Mouse (Mus musculus) frontal cortex, adult 2 months (tissue): ENCODE measurements around the gene Ankrd28. TPM values are rescaled to one million over a fixed set of nuclear protein-coding genes. Genes with fewer than 3 reads are reported as not detected.
"Not testable (repeated sequence)": the region's sequence is repeated elsewhere in the genome, so short reads cannot be mapped to it uniquely, and the experiment has no call there.

ENCODE experiments used
- DNase-seq, 2 experiments: peaks; one replicate each; pipeline ENCODE4 v3.0.0; 2022; ENCODE audit warnings: low spot score in 1 of 2; ENCODE audit errors: extremely low spot score in 1 of 2
- polyA plus RNA-seq: library from polyadenylated mRNA; depleted of rRNA; stranded (reverse); fragments of >200 nt; gene quantifications from 2 replicates; pipeline ENCODE4 v1.2.3, GENCODE M21; 2012; rRNA removed

Ankrd28 gene
- 25.5 and 28.9 TPM in 2 replicates for polyA plus RNA-seq

GRCm38 (mm10) chr14:31830571-31831369 lies at the start of gene Ankrd28:
Gene Ankrd28, minus strand, starts transcription at chr14:31830651.
- peak; percentile 82 to 92 for DNase-seq

- no peak for DNase-seq
Measured at GRCm38 (mm10) chr14:31879456-31879855, 49.0 kb upstream of the Ankrd28 start.

- DNase-seq = no peak
Measured at GRCm38 (mm10) chr14:31872130-31872529, 41.7 kb upstream of the Ankrd28 start.

- no peak for DNase-seq
Measured at GRCm38 (mm10) chr14:31870436-31870835, 40.0 kb upstream of the Ankrd28 start.

- DNase-seq = no peak
Measured at GRCm38 (mm10) chr14:31868591-31868990, 38.1 kb upstream of the Ankrd28 start.

GRCm38 (mm10) chr14:31866366-31866765 lies 35.9 kb upstream of the Ankrd28 start:
- DNase-seq = not testable (repeated sequence)

- no peak for DNase-seq
Measured at GRCm38 (mm10) chr14:31858679-31859078, 28.2 kb upstream of the Ankrd28 start.

- peak; percentile 81 to 84 for DNase-seq
Measured at GRCm38 (mm10) chr14:31857096-31857975, 26.9 kb upstream of the Ankrd28 start.

- DNase-seq = peak; percentile 64 to 68
Measured at GRCm38 (mm10) chr14:31856007-31856406, 25.6 kb upstream of the Ankrd28 start.

- DNase-seq = peak in 1 of 2 experiments; percentile 58
Measured at GRCm38 (mm10) chr14:31854667-31855066, 24.2 kb upstream of the Ankrd28 start.

- DNase-seq = no peak
Measured at GRCm38 (mm10) chr14:31843571-31843970, 13.1 kb upstream of the Ankrd28 start.

- no peak for DNase-seq
Measured at GRCm38 (mm10) chr14:31832022-31832421, 1.6 kb upstream of the Ankrd28 start.

- peak; percentile 50 to 75 for DNase-seq
Measured at GRCm38 (mm10) chr14:31831370-31831712, 890 bp upstream of the Ankrd28 start.

- DNase-seq = peak in 1 of 2 experiments; percentile 57
Measured at GRCm38 (mm10) chr14:31829761-31830562, 489 bp downstream of the Ankrd28 start.

- no peak for DNase-seq
Measured at GRCm38 (mm10) chr14:31827221-31827620, 3.2 kb downstream of the Ankrd28 start.

GRCm38 (mm10) chr14:31809942-31810341 lies 20.5 kb downstream of the Ankrd28 start:
- no peak for DNase-seq

- no peak for DNase-seq
Measured at GRCm38 (mm10) chr14:31803791-31804190, 26.7 kb downstream of the Ankrd28 start.

GRCm38 (mm10) chr14:31800976-31801375 lies 29.5 kb downstream of the Ankrd28 start:
- no peak for DNase-seq

GRCm38 (mm10) chr14:31800446-31800845 lies 30.0 kb downstream of the Ankrd28 start:
- no peak for DNase-seq

- DNase-seq = no peak
Measured at GRCm38 (mm10) chr14:31798937-31799336, 31.5 kb downstream of the Ankrd28 start.

GRCm38 (mm10) chr14:31795535-31795934 lies 34.9 kb downstream of the Ankrd28 start:
- DNase-seq = no peak
